Mouse (Mus musculus): ENCODE results near the gene 2810021J22Rik. TPM values are rescaled to one million over a fixed set of nuclear protein-coding genes. Genes with fewer than 3 reads are reported as not detected.

2810021J22Rik gene
- total and polyA plus RNA-seq, 2 experiments: 1.3 to 2.6 TPM

GRCm38 (mm10) chr11:58929641-58930040 is 62.6 kb downstream of the 2810021J22Rik start:
- Histone ChIP-seq H3K4me1 (ENCODE audit: control insufficient read depth, insufficient read depth, low read length) (peaks cover 8% of the 10 kb centered on the region), H3K27ac (replicated peaks; ENCODE audit: insufficient read depth, low read depth, low read length) (no peak overlapping the region), H3K9ac (ENCODE audit: low read depth, low read length) (no peak overlapping the region), H3K27me3 (ENCODE audit: control insufficient read depth, insufficient read depth, low read length) (no peaks in the 10 kb centered on the region), H3K4me3 (ENCODE audit: insufficient read depth, low read depth, low read length) (no peak overlapping the region), H3K79me2 (ENCODE audit: control insufficient read depth, insufficient read depth, low read length) (no peaks in the 10 kb centered on the region), H3K36me3 (ENCODE audit: control insufficient read depth, insufficient read depth, low read length) (peaks cover 6% of the 10 kb centered on the region; the same call in 1 of the 2 replicates)
- peak; percentile 53 for DNase-seq (ENCODE audit: extremely low read depth, low read depth, low spot score)
- 33% methylated on average over 3 of the region's 3 CpGs for WGBS
- TF ChIP-seq CTCF (IDR thresholded peaks at IDR 0.05; ENCODE audit: low read depth, low read length): no peak
- no peak for TF ChIP-seq POLR2A (IDR thresholded peaks at IDR 0.05; ENCODE audit: extremely low read depth, insufficient read depth, low read length)

- 48% methylated on average over 3 of the region's 3 CpGs for WGBS
- Histone ChIP-seq H3K36me3 (ENCODE audit: control insufficient read depth, insufficient read depth, low read length) (peaks cover 9% of the 10 kb centered on the region), H3K4me3 (ENCODE audit: insufficient read depth, low read depth, low read length) (no peak overlapping the region), H3K27ac (replicated peaks; ENCODE audit: insufficient read depth, low read depth, low read length) (no peak overlapping the region), H3K9ac (ENCODE audit: low read depth, low read length) (no peak overlapping the region), H3K27me3 (ENCODE audit: control insufficient read depth, insufficient read depth, low read length) (no peaks in the 10 kb centered on the region), H3K4me1 (ENCODE audit: control insufficient read depth, insufficient read depth, low read length) (peaks cover 8% of the 10 kb centered on the region), H3K79me2 (ENCODE audit: control insufficient read depth, insufficient read depth, low read length) (no peaks in the 10 kb centered on the region)
- peak; percentile 75 for DNase-seq (ENCODE audit: extremely low read depth, low read depth, low spot score)
- TF ChIP-seq POLR2A (IDR thresholded peaks at IDR 0.05; ENCODE audit: extremely low read depth, insufficient read depth, low read length): no peak
- TF ChIP-seq CTCF (IDR thresholded peaks at IDR 0.05; ENCODE audit: low read depth, low read length): no peak
Measured at GRCm38 (mm10) chr11:58930254-58930653, 63.2 kb downstream of the 2810021J22Rik start.

- no peak overlapping the region for H3K27ac ChIP-seq (replicated peaks; ENCODE audit: insufficient read depth, low read depth, low read length)
- H3K79me2 ChIP-seq (ENCODE audit: control insufficient read depth, insufficient read depth, low read length): no peaks in the 10 kb centered on the region
- H3K27me3 ChIP-seq (ENCODE audit: control insufficient read depth, insufficient read depth, low read length): no peaks in the 10 kb centered on the region
- no peak overlapping the region for H3K9ac ChIP-seq (ENCODE audit: low read depth, low read length)
- no peak overlapping the region for H3K4me3 ChIP-seq (ENCODE audit: insufficient read depth, low read depth, low read length)
- peaks cover 6% of the 10 kb centered on the region; the same call in 1 of the 2 replicates for H3K4me1 ChIP-seq (ENCODE audit: control insufficient read depth, insufficient read depth, low read length)
- TF ChIP-seq POLR2A (IDR thresholded peaks at IDR 0.05; ENCODE audit: extremely low read depth, insufficient read depth, low read length) (no peak), CTCF (IDR thresholded peaks at IDR 0.05; ENCODE audit: low read depth, low read length) (no peak)
- 46% methylated on average over 4 of the region's 4 CpGs for WGBS
- H3K36me3 ChIP-seq (ENCODE audit: control insufficient read depth, insufficient read depth, low read length): peaks cover 18% of the 10 kb centered on the region
- DNase-seq (ENCODE audit: extremely low read depth, low read depth, low spot score): no peak
Measured at GRCm38 (mm10) chr11:58931576-58931975, 64.6 kb downstream of the 2810021J22Rik start.

Other genes with a start within 250 kb of the 2810021J22Rik start
- not detected in 2 replicates for gene Olfr323, start 236.7 kb upstream of the 2810021J22Rik start, total RNA-seq (2014; rRNA removed)
- not detected in 2 replicates for gene Olfr323, start 236.7 kb upstream of the 2810021J22Rik start, polyA plus RNA-seq (2012; rRNA removed)
- not detected in 2 replicates for gene Trim58, start 226.8 kb upstream of the 2810021J22Rik start, total RNA-seq (2014; rRNA removed)
- not detected in 2 replicates for gene Trim58, start 226.8 kb upstream of the 2810021J22Rik start, polyA plus RNA-seq (2012; rRNA removed)
- not detected in 2 replicates for gene Olfr322, start 208.4 kb upstream of the 2810021J22Rik start, total RNA-seq (2014; rRNA removed)
- not detected in 2 replicates for gene Olfr322, start 208.4 kb upstream of the 2810021J22Rik start, polyA plus RNA-seq (2012; rRNA removed)
- not detected in 2 replicates for gene Olfr320, start 186.1 kb upstream of the 2810021J22Rik start, total RNA-seq (2014; rRNA removed)
- gene Olfr320, start 186.1 kb upstream of the 2810021J22Rik start, polyA plus RNA-seq (2012; rRNA removed): not detected in 2 replicates
- not detected in 2 replicates for gene Olfr319, start 168.1 kb upstream of the 2810021J22Rik start, total RNA-seq (2014; rRNA removed)
- gene Olfr319, start 168.1 kb upstream of the 2810021J22Rik start, polyA plus RNA-seq (2012; rRNA removed): not detected in 2 replicates
- gene Olfr318, start 143.2 kb upstream of the 2810021J22Rik start, total RNA-seq (2014; rRNA removed): not detected in 2 replicates
- gene Olfr318, start 143.2 kb upstream of the 2810021J22Rik start, polyA plus RNA-seq (2012; rRNA removed): not detected in 2 replicates
- not detected in 2 replicates for gene Olfr317, start 128.0 kb upstream of the 2810021J22Rik start, total RNA-seq (2014; rRNA removed)
- not detected in 2 replicates for gene Olfr317, start 128.0 kb upstream of the 2810021J22Rik start, polyA plus RNA-seq (2012; rRNA removed)
- not detected in 2 replicates for gene Olfr316, start 114.5 kb upstream of the 2810021J22Rik start, total RNA-seq (2014; rRNA removed)
- gene Olfr316, start 114.5 kb upstream of the 2810021J22Rik start, polyA plus RNA-seq (2012; rRNA removed): not detected in 2 replicates
- not detected in 2 replicates for gene Olfr315, start 94.0 kb upstream of the 2810021J22Rik start, total RNA-seq (2014; rRNA removed)
- gene Olfr315, start 94.0 kb upstream of the 2810021J22Rik start, polyA plus RNA-seq (2012; rRNA removed): not detected in 2 replicates
- not detected in 2 replicates for gene Olfr314, start 84.3 kb upstream of the 2810021J22Rik start, total RNA-seq (2014; rRNA removed)
- gene Olfr314, start 84.3 kb upstream of the 2810021J22Rik start, polyA plus RNA-seq (2012; rRNA removed): not detected in 2 replicates
- not detected in 2 replicates for gene Fam183b, start 65.3 kb upstream of the 2810021J22Rik start, total RNA-seq (2014; rRNA removed)
- gene Fam183b, start 65.3 kb upstream of the 2810021J22Rik start, polyA plus RNA-seq (2012; rRNA removed): not detected in 2 replicates
- not detected in 2 replicates for gene Olfr313, start 52.2 kb upstream of the 2810021J22Rik start, total RNA-seq (2014; rRNA removed)
- gene Olfr313, start 52.2 kb upstream of the 2810021J22Rik start, polyA plus RNA-seq (2012; rRNA removed): not detected in 2 replicates
- gene Olfr312, start 38.0 kb upstream of the 2810021J22Rik start, total RNA-seq (2014; rRNA removed): not detected in 2 replicates
- not detected in 2 replicates for gene Olfr312, start 38.0 kb upstream of the 2810021J22Rik start, polyA plus RNA-seq (2012; rRNA removed)
- gene Olfr311, start 28.0 kb upstream of the 2810021J22Rik start, total RNA-seq (2014; rRNA removed): not detected in 2 replicates
- not detected in 2 replicates for gene Olfr311, start 28.0 kb upstream of the 2810021J22Rik start, polyA plus RNA-seq (2012; rRNA removed)
- 2.5 and 3.5 TPM in 2 replicates for gene Gm12258, start 20.1 kb upstream of the 2810021J22Rik start, total RNA-seq (2014; rRNA removed)
- 0.92 and 1.2 TPM in 2 replicates for gene Gm12258, start 20.1 kb upstream of the 2810021J22Rik start, polyA plus RNA-seq (2012; rRNA removed)
- gene Zfp39, start 37.0 kb downstream of the 2810021J22Rik start, total RNA-seq (2014; rRNA removed): 4.5 and 4.9 TPM in 2 replicates
- 0.56 and 0.66 TPM in 2 replicates for gene Zfp39, start 37.0 kb downstream of the 2810021J22Rik start, polyA plus RNA-seq (2012; rRNA removed)
- gene Btnl10, start 50.7 kb downstream of the 2810021J22Rik start, total RNA-seq (2014; rRNA removed): not detected in 2 replicates
- gene Btnl10, start 50.7 kb downstream of the 2810021J22Rik start, polyA plus RNA-seq (2012; rRNA removed): not detected in 2 replicates
- gene Rnf187, start 71.7 kb downstream of the 2810021J22Rik start, total RNA-seq (2014; rRNA removed): 63.7 and 78.6 TPM in 2 replicates
- gene Rnf187, start 71.7 kb downstream of the 2810021J22Rik start, polyA plus RNA-seq (2012; rRNA removed): 122 and 134 TPM in 2 replicates
- gene Hist3h2ba, start 81.7 kb downstream of the 2810021J22Rik start, total RNA-seq (2014; rRNA removed): 0.37 and 1.1 TPM in 2 replicates
- not detected in 2 replicates for gene Hist3h2ba, start 81.7 kb downstream of the 2810021J22Rik start, polyA plus RNA-seq (2012; rRNA removed)
- 7.8 and 8.1 TPM in 2 replicates for gene Hist3h2a, start 87.5 kb downstream of the 2810021J22Rik start, total RNA-seq (2014; rRNA removed)
- 2.0 and 2.7 TPM in 2 replicates for gene Hist3h2a, start 87.5 kb downstream of the 2810021J22Rik start, polyA plus RNA-seq (2012; rRNA removed)
- under 0.01 TPM in 1 of 2 replicates, not detected in the other for gene Trim17, start 87.5 kb downstream of the 2810021J22Rik start, total RNA-seq (2014; rRNA removed)
- gene Trim17, start 87.5 kb downstream of the 2810021J22Rik start, polyA plus RNA-seq (2012; rRNA removed): 0.04 TPM in 2 replicates
- 12.4 and 13.4 TPM in 2 replicates for gene Trim11, start 110.9 kb downstream of the 2810021J22Rik start, total RNA-seq (2014; rRNA removed)
- 14.4 and 22.4 TPM in 2 replicates for gene Trim11, start 110.9 kb downstream of the 2810021J22Rik start, polyA plus RNA-seq (2012; rRNA removed)

All from liver, adult 2 months (tissue).